Mouse (Mus musculus): ENCODE measurements around the gene Tmem235. TPM values are rescaled to one million over a fixed set of nuclear protein-coding genes. Genes with fewer than 3 reads are reported as not detected.

The Tmem235 gene
- polyA plus RNA-seq, 1 experiment from 2014 or later: not detected

DNA sequence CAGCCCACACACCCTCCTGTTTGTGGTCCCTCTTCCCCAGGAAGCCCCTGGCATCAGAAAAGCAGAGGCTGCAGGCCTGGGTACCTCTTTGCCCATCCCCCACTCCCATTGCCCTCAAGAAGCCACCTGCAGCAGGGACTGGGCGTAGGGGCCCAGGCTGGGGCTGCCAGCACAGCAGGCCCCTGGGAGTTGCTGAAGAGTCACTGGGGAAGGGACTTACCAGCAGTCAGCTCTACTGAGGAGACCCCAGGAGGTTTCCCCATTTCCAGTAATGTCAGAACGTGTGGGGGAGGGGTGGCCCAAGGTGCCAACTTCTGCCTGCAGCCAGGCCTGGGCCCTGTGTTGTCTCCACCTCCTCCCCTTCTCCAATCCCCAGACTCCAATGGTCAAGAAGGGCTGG lies 41.7 kb downstream of the Tmem235 start:
- Histone ChIP-seq H3K27me3 (no peaks in the 10 kb centered on the region), H3K4me1 (no peaks in the 10 kb centered on the region), H3K36me3 (no peaks in the 10 kb centered on the region), H3K4me3 (no peak overlapping the region), H3K27ac (no peak overlapping the region), H3K9me3 (no peaks in the 10 kb centered on the region; the same call in 1 of the 2 replicates), H3K4me2 (replicated peaks) (no peak overlapping the region), H3K9ac (no peak overlapping the region)
- ATAC-seq (ENCODE audit: insufficient number of reproducible peaks, insufficient read depth, low FRiP score, low TSS enrichment): no peak
- 65% methylated on average over 2 of the region's 2 CpGs for WGBS

- Histone ChIP-seq H3K4me3 (no peak overlapping the region), H3K9ac (no peak overlapping the region), H3K4me2 (replicated peaks) (no peak overlapping the region), H3K9me3 (no peaks in the 10 kb centered on the region; the same call in 1 of the 2 replicates), H3K27me3 (no peaks in the 10 kb centered on the region), H3K27ac (no peak overlapping the region), H3K4me1 (no peaks in the 10 kb centered on the region), H3K36me3 (no peaks in the 10 kb centered on the region)
- WGBS: 82% methylated on average over 8 of the region's 8 CpGs
- ATAC-seq (ENCODE audit: insufficient number of reproducible peaks, insufficient read depth, low FRiP score, low TSS enrichment): no peak
Observed at GRCm38 (mm10) chr11:117904442-117904841, 43.9 kb downstream of the Tmem235 start.

- Histone ChIP-seq H3K9ac (no peak overlapping the region), H3K4me3 (no peak overlapping the region), H3K4me2 (replicated peaks) (no peak overlapping the region), H3K36me3 (no peaks in the 10 kb centered on the region), H3K27ac (no peak overlapping the region), H3K9me3 (no peaks in the 10 kb centered on the region), H3K27me3 (no peaks in the 10 kb centered on the region), H3K4me1 (peaks cover 7% of the 10 kb centered on the region; the same call in 1 of the 2 replicates)
- ATAC-seq (ENCODE audit: insufficient number of reproducible peaks, insufficient read depth, low FRiP score, low TSS enrichment): no peak
- WGBS: 88% methylated on average over 8 of the region's 8 CpGs
Observed at GRCm38 (mm10) chr11:117909337-117909736, 48.8 kb downstream of the Tmem235 start.

GRCm38 (mm10) chr11:117912684-117913352 lies 52.3 kb downstream of the Tmem235 start:
- Histone ChIP-seq H3K9ac (no peak overlapping the region), H3K4me3 (no peak overlapping the region), H3K27me3 (no peaks in the 10 kb centered on the region), H3K27ac (no peak overlapping the region), H3K4me1 (peaks cover 7% of the 10 kb centered on the region; the same call in 1 of the 2 replicates), H3K36me3 (no peaks in the 10 kb centered on the region), H3K4me2 (replicated peaks) (peak overlapping the region; percentile 24; the same call in 1 of the 2 replicates), H3K9me3 (peaks cover 7% of the 10 kb centered on the region; the same call in 1 of the 2 replicates)
- ATAC-seq (ENCODE audit: insufficient number of reproducible peaks, insufficient read depth, low FRiP score, low TSS enrichment): peak; percentile 54; the same call in 1 of the 2 replicates
- WGBS: 31% methylated on average over 13 of the region's 13 CpGs

- no peak overlapping the region for H3K27ac ChIP-seq
- no peaks in the 10 kb centered on the region for H3K36me3 ChIP-seq
- no peak overlapping the region for H3K9ac ChIP-seq
Observed at GRCm38 (mm10) chr11:117914531-117914930, 54.0 kb downstream of the Tmem235 start.

More at GRCm38 (mm10) chr11:117914531-117914930, 54.0 kb downstream of the Tmem235 start:
- peaks cover 12% of the 10 kb centered on the region; the same call in 1 of the 2 replicates for H3K4me1 ChIP-seq
- peaks cover 7% of the 10 kb centered on the region; the same call in 1 of the 2 replicates for H3K9me3 ChIP-seq
- H3K27me3 ChIP-seq: no peaks in the 10 kb centered on the region
- H3K4me2 ChIP-seq (replicated peaks): no peak overlapping the region
- H3K4me3 ChIP-seq: no peak overlapping the region
- WGBS: 66% methylated on average over 12 of the region's 12 CpGs
- ATAC-seq (ENCODE audit: insufficient number of reproducible peaks, insufficient read depth, low FRiP score, low TSS enrichment): no peak

Other genes starting within 250 kb of the Tmem235 start
- 23.9 and 26.1 TPM in 2 replicates for gene Tnrc6c, start 206.5 kb upstream of the Tmem235 start, polyA plus RNA-seq (2016; fragmentation: Nextera tagmentation; extraction: Ambion mirVana)
- 1.3 TPM in 2 replicates for gene Tmc8, start 78.7 kb upstream of the Tmem235 start, polyA plus RNA-seq (2016; fragmentation: Nextera tagmentation; extraction: Ambion mirVana)
- gene Tmc6, start 78.6 kb upstream of the Tmem235 start, polyA plus RNA-seq (2016; fragmentation: Nextera tagmentation; extraction: Ambion mirVana): 17.5 and 19.1 TPM in 2 replicates
- gene 6030468B19Rik, start 63.1 kb upstream of the Tmem235 start, polyA plus RNA-seq (2016; fragmentation: Nextera tagmentation; extraction: Ambion mirVana): 0.26 TPM in 1 of 2 replicates, not detected in the other
- gene Gm20708, start 51.1 kb upstream of the Tmem235 start, polyA plus RNA-seq (2016; fragmentation: Nextera tagmentation; extraction: Ambion mirVana): 0.54 and 1.3 TPM in 2 replicates
- 29.6 and 31.0 TPM in 2 replicates for gene Syngr2, start 51.1 kb upstream of the Tmem235 start, polyA plus RNA-seq (2016; fragmentation: Nextera tagmentation; extraction: Ambion mirVana)
- gene Afmid, start 34.8 kb upstream of the Tmem235 start, polyA plus RNA-seq (2016; fragmentation: Nextera tagmentation; extraction: Ambion mirVana): 4.3 and 4.9 TPM in 2 replicates
- 117 and 129 TPM in 2 replicates for gene Tk1, start 34.7 kb upstream of the Tmem235 start, polyA plus RNA-seq (2016; fragmentation: Nextera tagmentation; extraction: Ambion mirVana)
- 312 and 318 TPM in 2 replicates for gene Birc5, start 11.5 kb upstream of the Tmem235 start, polyA plus RNA-seq (2016; fragmentation: Nextera tagmentation; extraction: Ambion mirVana)
- gene Tha1, start 12.7 kb downstream of the Tmem235 start, polyA plus RNA-seq (2016; fragmentation: Nextera tagmentation; extraction: Ambion mirVana): 2.5 and 2.8 TPM in 2 replicates
- 18.4 and 19.3 TPM in 2 replicates for gene Socs3, start 109.3 kb downstream of the Tmem235 start, polyA plus RNA-seq (2016; fragmentation: Nextera tagmentation; extraction: Ambion mirVana)
- gene Pgs1, start 125.5 kb downstream of the Tmem235 start, polyA plus RNA-seq (2016; fragmentation: Nextera tagmentation; extraction: Ambion mirVana): 43.0 and 46.2 TPM in 2 replicates